Mouse (Mus musculus) embryonic facial prominence, embryonic 14.5 days (tissue): ENCODE measurements around the gene Ccdc177. TPM values are rescaled to one million over a fixed set of nuclear protein-coding genes. Genes with fewer than 3 reads are reported as not detected.
A peak's percentile ranks its signal among the peaks of the same experiment; 100 is the strongest.

Experiments used
- ATAC-seq: fragments of 200-750 bp; cut with Nextera tagmentation; 2 replicates; pipeline ENCODE4 v1.8.0; 2017; ENCODE audit warnings: low read depth, moderate number of reproducible peaks, moderate TSS enrichment
- DNase-seq: peaks from one replicate; pipeline ENCODE4 v3.0.0-alpha.2; 2015; ENCODE audit warnings: low spot score
- H3K27ac ChIP-seq: fragments of 300-500 bp; sonication (generic); replicated peaks from 2 replicates; pipeline ENCODE4 v1.5.1; 2014; ENCODE audit warnings: low read depth, mild to moderate bottlenecking, low read length, moderate library complexity
- H3K27me3 ChIP-seq: fragments of 300-500 bp; sonication (generic); replicated peaks from 2 replicates; pipeline ENCODE4 v1.6.1; 2014; ENCODE audit warnings: low read length; ENCODE audit not compliant: control insufficient read depth, insufficient read depth
- H3K36me3 ChIP-seq: fragments of 300-500 bp; sonication (generic); 2 replicates; pipeline ENCODE4 v1.6.1; 2014; ENCODE audit warnings: low read length, mixed read lengths; ENCODE audit not compliant: control insufficient read depth, insufficient read depth
- H3K4me1 ChIP-seq: fragments of 300-500 bp; sonication (generic); 2 replicates; pipeline ENCODE4 v1.6.1; 2014; ENCODE audit warnings: antibody characterized with exemption, low read length; ENCODE audit not compliant: control insufficient read depth, insufficient read depth
- H3K4me2 ChIP-seq: fragments of 300-500 bp; sonication (generic); 2 replicates; pipeline ENCODE4 v1.6.1; 2014; ENCODE audit warnings: low read depth, mild to moderate bottlenecking, low read length, moderate library complexity, mixed read lengths
- H3K4me3 ChIP-seq: fragments of 300-500 bp; sonication (generic); 2 replicates; pipeline ENCODE4 v1.5.1; 2014; ENCODE audit warnings: low read depth, mild to moderate bottlenecking, low read length
- H3K9ac ChIP-seq: fragments of 300-500 bp; sonication (generic); 2 replicates; pipeline ENCODE4 v1.6.1; 2014; ENCODE audit warnings: low read depth, mild to moderate bottlenecking, low read length, moderate library complexity, mixed read lengths
- H3K9me3 ChIP-seq: fragments of 300-500 bp; sonication (generic); 2 replicates; pipeline ENCODE4 v1.6.1; 2016; ENCODE audit warnings: low read length; ENCODE audit not compliant: control insufficient read depth
- whole genome bisulfite sequencing: fragments of 180-500 bp; shearing (Covaris S2); extraction: QIAGEN DNeasy Blood & Tissue Kit; methylation state at CpG from one replicate; pipeline ENCODE4 v1.1.7; 2014; 5-methylcytosine and 5-hydroxymethylcytosine counted together
- polyA plus RNA-seq: library from polyadenylated mRNA; unstranded; fragments of >200 nt; fragmentation: Nextera tagmentation; extraction: Ambion mirVana; gene quantifications from 2 replicates; pipeline ENCODE4 v1.2.1, GENCODE M21; 2014

Ccdc177 gene
- polyA plus RNA-seq, 1 experiment from 2014 or later = 0.14 TPM

DNA sequence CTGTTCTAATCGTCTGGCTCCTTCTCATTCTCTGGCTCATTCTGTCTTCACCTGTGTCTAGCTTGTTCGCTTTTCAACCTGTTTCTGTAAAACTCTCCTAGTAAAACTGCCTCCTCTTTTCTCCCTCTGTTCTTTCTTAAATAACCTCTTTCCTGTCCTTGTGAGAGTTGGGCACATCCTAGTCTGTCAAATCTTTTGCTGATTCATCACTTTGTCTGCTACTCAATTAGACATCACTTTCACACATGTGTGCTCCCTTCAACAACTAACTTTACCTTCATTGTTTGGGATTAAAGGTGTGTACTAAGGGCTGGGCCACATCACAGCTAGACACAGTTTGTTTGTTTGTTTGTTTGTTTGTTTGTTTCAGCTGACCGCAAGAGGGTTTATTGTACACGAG, 19.3 kb upstream of the Ccdc177 start:
- Histone ChIP-seq H3K9ac (no peak overlapping the region), H3K27me3 (no peaks in the 10 kb centered on the region), H3K4me1 (no peaks in the 10 kb centered on the region), H3K27ac (no peak overlapping the region), H3K4me3 (no peak overlapping the region), H3K4me2 (no peak overlapping the region), H3K36me3 (no peaks in the 10 kb centered on the region), H3K9me3 (no peaks in the 10 kb centered on the region)
- ATAC-seq (no peak), DNase-seq (no peak)
- 83% methylated on average over 4 of the region's 4 CpGs for WGBS

GRCm38 (mm10) chr12:80778188-80778936, 17.9 kb upstream of the Ccdc177 start:
- ATAC-seq = no peak
- H3K4me1 ChIP-seq = no peaks in the 10 kb centered on the region
- H3K27ac ChIP-seq = no peak overlapping the region
- no peak for DNase-seq
- no peak overlapping the region for H3K4me3 ChIP-seq
- H3K9ac ChIP-seq = no peak overlapping the region
- no peak overlapping the region for H3K4me2 ChIP-seq
- WGBS = 81% methylated on average over 16 of the region's 16 CpGs
- no peaks in the 10 kb centered on the region for H3K27me3 ChIP-seq
- H3K36me3 ChIP-seq = no peaks in the 10 kb centered on the region
- no peaks in the 10 kb centered on the region for H3K9me3 ChIP-seq

- H3K27ac ChIP-seq = no peak overlapping the region
- no peaks in the 10 kb centered on the region for H3K36me3 ChIP-seq
- H3K9ac ChIP-seq = no peak overlapping the region
- H3K4me1 ChIP-seq = no peaks in the 10 kb centered on the region
- WGBS = 78% methylated on average over 4 of the region's 4 CpGs
- ATAC-seq (no peak), DNase-seq (no peak)
- H3K27me3 ChIP-seq = no peaks in the 10 kb centered on the region
- H3K4me3 ChIP-seq = no peak overlapping the region
- no peak overlapping the region for H3K4me2 ChIP-seq
- H3K9me3 ChIP-seq = no peaks in the 10 kb centered on the region
Observed at GRCm38 (mm10) chr12:80776046-80776634, 15.7 kb upstream of the Ccdc177 start.

- Histone ChIP-seq H3K4me2 (no peak overlapping the region), H3K27me3 (no peaks in the 10 kb centered on the region), H3K27ac (no peak overlapping the region), H3K36me3 (no peaks in the 10 kb centered on the region), H3K4me1 (no peaks in the 10 kb centered on the region), H3K9me3 (no peaks in the 10 kb centered on the region), H3K4me3 (no peak overlapping the region), H3K9ac (no peak overlapping the region)
- DNase-seq = peak; percentile 27
- ATAC-seq = no peak
- 50% methylated on average over 7 of the region's 7 CpGs for WGBS
Observed at GRCm38 (mm10) chr12:80774786-80775185, 14.3 kb upstream of the Ccdc177 start.

DNA sequence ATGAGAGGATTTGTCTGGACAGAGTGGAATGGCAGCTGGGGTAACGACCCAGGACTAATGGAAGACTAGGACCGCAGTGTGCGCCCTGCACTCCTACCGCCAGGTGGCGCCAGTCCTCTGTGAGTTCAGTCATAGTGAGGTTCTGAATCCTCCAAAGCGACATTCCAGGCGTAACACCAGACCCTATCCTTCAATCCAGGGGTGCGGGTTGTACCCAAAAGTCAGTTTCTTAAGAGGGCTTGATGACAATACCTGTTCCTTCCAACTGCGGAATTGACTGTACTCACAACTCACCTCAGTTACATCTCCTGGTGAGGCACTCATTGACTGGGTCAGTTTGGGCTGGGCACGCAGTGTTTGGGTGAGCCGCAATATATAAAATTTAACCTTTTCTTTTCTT, 9.2 kb upstream of the Ccdc177 start:
- no peak overlapping the region for H3K27ac ChIP-seq
- no peak overlapping the region for H3K4me2 ChIP-seq
- no peak overlapping the region for H3K4me3 ChIP-seq
- no peak overlapping the region for H3K9ac ChIP-seq
- ATAC-seq = peak; percentile 90
- no peaks in the 10 kb centered on the region for H3K9me3 ChIP-seq
- no peaks in the 10 kb centered on the region for H3K27me3 ChIP-seq
- no peaks in the 10 kb centered on the region for H3K4me1 ChIP-seq
- 17% methylated on average over 11 of the region's 11 CpGs for WGBS
- DNase-seq = peak; percentile 91
- H3K36me3 ChIP-seq = no peaks in the 10 kb centered on the region

GRCm38 (mm10) chr12:80764116-80764515, 3.6 kb upstream of the Ccdc177 start:
- no peak overlapping the region for H3K9ac ChIP-seq
- WGBS = 67% methylated on average over 4 of the region's 4 CpGs
- H3K4me2 ChIP-seq = no peak overlapping the region
- H3K27ac ChIP-seq = no peak overlapping the region
- peaks cover 19% of the 10 kb centered on the region for H3K27me3 ChIP-seq
- DNase-seq (no peak), ATAC-seq (no peak)
- H3K9me3 ChIP-seq = no peaks in the 10 kb centered on the region
- no peaks in the 10 kb centered on the region for H3K36me3 ChIP-seq
- H3K4me1 ChIP-seq = peaks cover 5% of the 10 kb centered on the region; the same call in 1 of the 2 replicates
- H3K4me3 ChIP-seq = no peak overlapping the region

- Histone ChIP-seq H3K9ac (no peak overlapping the region), H3K4me2 (no peak overlapping the region), H3K27ac (no peak overlapping the region), H3K9me3 (no peaks in the 10 kb centered on the region), H3K27me3 (peaks cover 30% of the 10 kb centered on the region), H3K4me1 (peaks cover 14% of the 10 kb centered on the region; the same call in 1 of the 2 replicates), H3K36me3 (no peaks in the 10 kb centered on the region), H3K4me3 (no peak overlapping the region)
- 87% methylated on average over 5 of the region's 5 CpGs for WGBS
- no peak for ATAC-seq
- no peak for DNase-seq
Observed at GRCm38 (mm10) chr12:80762982-80763381, 2.5 kb upstream of the Ccdc177 start.

- Histone ChIP-seq H3K36me3 (no peaks in the 10 kb centered on the region), H3K9ac (peak overlapping the region; percentile 66), H3K27me3 (peaks cover 58% of the 10 kb centered on the region), H3K4me1 (peaks cover 19% of the 10 kb centered on the region; the same call in 1 of the 2 replicates), H3K4me2 (peak overlapping the region; percentile 97), H3K27ac (no peak overlapping the region; the same call in 1 of the 2 replicates), H3K9me3 (no peaks in the 10 kb centered on the region), H3K4me3 (peak overlapping the region; percentile 60)
- 4% methylated on average over 22 of the region's 22 CpGs for WGBS
- ATAC-seq (0 out of 2 replicates have a peak, but pooled peaks have one; percentile 2), DNase-seq (peak; percentile 67)
Observed at GRCm38 (mm10) chr12:80759713-80760395, 633 bp downstream of the Ccdc177 start.
